Mouse (Mus musculus) stomach, embryonic 14.5 days (tissue): Measurements from ENCODE around the gene Myh6. TPM values are rescaled to one million over a fixed set of nuclear protein-coding genes. Genes with fewer than 3 reads are reported as not detected.
A peak's percentile ranks its signal among the peaks of the same experiment; 100 is the strongest.

Source experiments
- ATAC-seq: fragments of 200-750 bp; cut with Nextera tagmentation; 2 replicates; pipeline ENCODE4 v1.8.0; 2017; ENCODE audit warnings: low read depth, moderate TSS enrichment; ENCODE audit not compliant: insufficient number of reproducible peaks, insufficient read depth, low FRiP score
- H3K27ac ChIP-seq: fragments of 300-500 bp; sonication (generic); 2 replicates; pipeline ENCODE4 v1.5.1; 2014; ENCODE audit warnings: mild to moderate bottlenecking, low read length, moderate library complexity, mixed read lengths
- H3K27me3 ChIP-seq: fragments of 300-500 bp; sonication (generic); 2 replicates; pipeline ENCODE4 v1.6.1; 2014; ENCODE audit warnings: low read length, control low read depth, mixed read lengths; ENCODE audit not compliant: control insufficient read depth, insufficient read depth
- H3K36me3 ChIP-seq: fragments of 300-500 bp; sonication (generic); 2 replicates; pipeline ENCODE4 v1.6.1; 2014; ENCODE audit warnings: mild to moderate bottlenecking, control low read depth, low read length, moderate library complexity, mixed read lengths; ENCODE audit not compliant: control insufficient read depth, insufficient read depth
- H3K4me1 ChIP-seq: fragments of 300-500 bp; sonication (generic); 2 replicates; pipeline ENCODE4 v1.6.1; 2014; ENCODE audit warnings: low read length, control low read depth, mixed read lengths; ENCODE audit not compliant: control insufficient read depth, insufficient read depth
- H3K4me2 ChIP-seq: fragments of 300-500 bp; sonication (generic); replicated peaks from 2 replicates; pipeline ENCODE4 v1.6.1; 2014; ENCODE audit warnings: low read depth, low read length, control low read depth
- H3K4me3 ChIP-seq: fragments of 300-500 bp; sonication (generic); 2 replicates; pipeline ENCODE4 v1.5.1; 2014; ENCODE audit warnings: low read depth, low read length, control low read depth
- H3K9ac ChIP-seq: fragments of 300-500 bp; sonication (generic); replicated peaks from 2 replicates; pipeline ENCODE4 v1.6.1; 2014; ENCODE audit warnings: low read depth, mild to moderate bottlenecking, control low read depth, low read length, moderate library complexity, mixed read lengths
- H3K9me3 ChIP-seq: fragments of 300-500 bp; sonication (generic); 2 replicates; pipeline ENCODE4 v1.6.1; 2016; ENCODE audit warnings: low read depth, low read length, control low read depth; ENCODE audit not compliant: control insufficient read depth
- WGBS: fragments of 180-500 bp; shearing (Covaris S2); extraction: QIAGEN DNeasy Blood & Tissue Kit; methylation state at CpG from one replicate; pipeline ENCODE4 v1.1.7; 2014; 5-methylcytosine and 5-hydroxymethylcytosine counted together
- polyA plus RNA-seq: library from polyadenylated mRNA; unstranded; fragments of >200 nt; fragmentation: Nextera tagmentation; extraction: Ambion mirVana; gene quantifications from 2 replicates; pipeline ENCODE4 v1.2.1, GENCODE M21; 2014

Gene Myh6
- polyA plus RNA-seq, 1 experiment from 2014 or later = 0.75 TPM

DNA sequence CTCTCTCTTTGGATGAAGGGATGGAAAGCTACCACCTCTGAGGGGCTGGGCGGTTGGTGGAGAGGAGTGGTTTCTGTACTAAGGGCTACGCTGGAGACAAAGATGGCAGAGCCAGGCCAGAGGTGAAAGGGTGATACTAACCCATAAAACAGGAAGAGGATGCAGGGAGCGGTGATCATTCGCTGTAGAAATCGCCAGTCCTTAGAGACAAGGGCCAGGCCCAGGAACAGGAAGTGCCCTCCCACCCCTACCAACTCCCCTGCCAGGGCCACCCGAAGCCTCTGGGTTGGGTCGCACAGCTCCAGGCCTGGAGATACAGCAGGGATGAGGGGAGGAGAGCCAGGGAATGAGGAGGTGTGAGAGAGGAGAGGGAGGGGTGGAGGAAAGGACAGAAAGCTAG, 58.0 kb downstream of the Myh6 start:
- Histone ChIP-seq H3K4me2 (no peak overlapping the region), H3K9ac (no peak overlapping the region), H3K4me3 (no peak overlapping the region), H3K9me3 (no peaks in the 10 kb centered on the region), H3K27me3 (no peaks in the 10 kb centered on the region), H3K4me1 (peaks cover 9% of the 10 kb centered on the region; the same call in 1 of the 2 replicates), H3K36me3 (peaks cover 40% of the 10 kb centered on the region), H3K27ac (no peak overlapping the region)
- ATAC-seq = no peak
- WGBS = 77% methylated on average over 7 of the region's 7 CpGs

DNA sequence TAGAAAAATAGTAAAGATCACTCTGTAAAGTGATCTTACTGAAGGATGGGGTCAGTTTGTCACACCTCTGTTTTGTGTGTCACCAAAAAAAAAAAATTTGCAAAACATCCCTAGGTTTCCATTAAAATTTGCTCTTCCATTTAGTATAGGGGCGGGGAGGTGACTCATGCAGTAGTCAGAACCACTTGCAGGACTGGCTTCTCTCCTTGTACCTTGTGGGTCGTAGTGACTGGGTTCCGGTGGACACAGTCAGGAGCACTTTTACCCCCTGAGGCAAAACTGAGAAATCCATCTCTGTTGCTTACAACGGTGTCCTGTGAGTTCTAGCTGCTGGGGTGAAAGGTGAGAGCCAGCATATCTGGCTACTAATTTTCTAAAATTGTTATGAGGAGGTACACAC, 63.1 kb downstream of the Myh6 start:
- no peak overlapping the region for H3K9ac ChIP-seq
- no peaks in the 10 kb centered on the region for H3K4me1 ChIP-seq
- H3K4me2 ChIP-seq = no peak overlapping the region
- ATAC-seq = no peak
- H3K4me3 ChIP-seq = no peak overlapping the region
- H3K27me3 ChIP-seq = no peaks in the 10 kb centered on the region
- 87% methylated on average over 4 of the region's 4 CpGs for WGBS
- peaks cover 25% of the 10 kb centered on the region for H3K36me3 ChIP-seq
- no peaks in the 10 kb centered on the region for H3K9me3 ChIP-seq
- H3K27ac ChIP-seq = no peak overlapping the region

DNA sequence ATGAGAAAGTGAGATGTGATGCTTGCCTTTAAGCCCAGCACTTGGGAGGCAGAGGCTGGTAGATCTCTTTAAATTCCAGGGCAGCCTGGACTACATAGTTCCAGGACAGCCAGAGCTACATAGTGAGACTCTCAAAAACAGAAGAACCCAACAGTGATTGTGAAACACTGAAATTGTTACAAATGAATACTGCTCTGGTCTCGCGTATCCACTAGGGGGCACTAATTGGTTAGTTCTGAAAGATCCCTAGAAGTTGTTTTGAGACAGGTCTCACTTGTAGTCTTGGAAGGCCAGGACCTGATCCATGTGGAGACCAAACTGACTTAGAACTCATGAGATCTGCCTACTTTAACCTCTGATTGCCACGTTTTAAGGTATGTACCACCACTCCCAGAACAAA, 66.3 kb downstream of the Myh6 start:
- Histone ChIP-seq H3K36me3 (peaks cover 28% of the 10 kb centered on the region), H3K27ac (no peak overlapping the region), H3K4me3 (no peak overlapping the region), H3K4me2 (no peak overlapping the region), H3K27me3 (no peaks in the 10 kb centered on the region), H3K9me3 (no peaks in the 10 kb centered on the region), H3K9ac (no peak overlapping the region), H3K4me1 (0 out of 2 replicates have a peak, but pooled peaks cover 6% of the 10 kb centered on the region)
- 0% methylated on average over 3 of the region's 3 CpGs for WGBS
- peak; percentile 57; the same call in 1 of the 2 replicates for ATAC-seq

DNA sequence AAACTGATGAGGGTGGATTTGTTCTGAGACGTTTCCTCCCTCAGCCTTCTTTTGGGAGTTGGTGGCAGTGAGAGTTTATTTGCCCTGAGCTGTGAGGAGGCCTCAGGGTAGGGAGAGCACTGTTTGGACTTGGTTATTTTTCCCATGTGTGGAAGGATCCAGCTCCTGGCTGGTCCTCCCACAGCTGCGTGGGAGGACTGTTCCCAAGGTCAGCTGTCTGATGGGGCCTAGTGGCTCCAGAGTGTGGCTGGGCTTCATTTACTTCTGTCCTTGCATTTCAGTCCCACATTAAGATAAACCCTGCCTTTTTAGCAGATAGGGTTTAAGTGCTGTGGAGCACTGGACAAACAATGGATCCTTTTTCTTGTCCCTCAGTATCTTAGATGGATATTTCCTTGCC, 69.3 kb downstream of the Myh6 start:
- H3K27ac ChIP-seq = peak overlapping the region; percentile 15; the same call in 1 of the 2 replicates
- no peak overlapping the region for H3K4me3 ChIP-seq
- no peaks in the 10 kb centered on the region for H3K27me3 ChIP-seq
- 51% methylated on average over 2 of the region's 2 CpGs for WGBS
- H3K4me1 ChIP-seq = 0 out of 2 replicates have a peak, but pooled peaks cover 6% of the 10 kb centered on the region
- H3K9me3 ChIP-seq = no peaks in the 10 kb centered on the region
- H3K4me2 ChIP-seq = no peak overlapping the region
- H3K36me3 ChIP-seq = peaks cover 28% of the 10 kb centered on the region
- no peak for ATAC-seq
- no peak overlapping the region for H3K9ac ChIP-seq

DNA sequence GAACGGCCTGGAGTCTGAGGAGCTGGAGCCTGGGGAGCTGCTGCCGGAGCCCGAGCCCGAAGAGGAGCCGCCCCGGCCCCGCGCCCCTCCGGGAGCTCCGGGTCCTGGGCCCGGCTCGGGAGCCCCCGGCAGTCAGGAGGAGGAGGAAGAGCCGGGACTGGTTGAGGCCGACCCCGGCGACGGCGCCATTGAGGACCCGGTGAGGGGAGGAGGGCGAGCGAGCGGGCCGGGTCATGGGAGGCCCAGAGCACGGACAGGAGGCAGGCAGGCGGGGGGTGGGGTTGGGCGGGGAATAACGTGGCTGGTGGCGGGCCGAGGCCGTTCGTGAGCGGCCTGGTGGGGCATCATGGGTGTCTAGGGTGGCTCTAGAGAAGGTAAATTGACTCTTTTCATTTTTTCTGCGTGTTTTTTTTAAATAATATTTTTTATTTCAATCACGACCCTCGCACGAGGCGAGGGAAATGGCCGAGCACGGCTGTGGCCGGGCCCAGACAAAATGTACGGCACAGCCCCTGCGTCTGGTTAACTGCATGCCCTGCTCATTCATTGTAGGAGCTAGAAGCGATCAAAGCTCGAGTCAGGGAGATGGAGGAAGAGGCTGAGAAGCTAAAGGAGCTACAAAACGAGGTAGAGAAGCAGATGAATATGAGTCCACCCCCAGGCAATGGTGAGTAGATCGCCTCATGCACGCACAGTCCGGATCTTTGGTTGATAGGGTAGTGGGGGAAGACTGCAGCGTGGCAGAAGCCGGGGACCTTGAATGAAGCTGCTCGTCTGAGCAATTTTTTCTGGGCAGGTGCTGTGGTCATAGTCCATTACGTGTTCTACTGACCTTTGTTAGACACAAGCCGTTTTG, 72.2 kb downstream of the Myh6 start:
- Histone ChIP-seq H3K9me3 (no peaks in the 10 kb centered on the region), H3K4me2 (peak overlapping the region; percentile 49), H3K4me3 (peak overlapping the region; percentile 95), H3K27ac (peak overlapping the region; percentile 97), H3K9ac (peak overlapping the region; percentile 99), H3K27me3 (no peaks in the 10 kb centered on the region), H3K36me3 (peaks cover 28% of the 10 kb centered on the region), H3K4me1 (0 out of 2 replicates have a peak, but pooled peaks cover 6% of the 10 kb centered on the region)
- under 1% methylated on average over 54 of the region's 54 CpGs for WGBS
- peak; percentile 69 for ATAC-seq

DNA sequence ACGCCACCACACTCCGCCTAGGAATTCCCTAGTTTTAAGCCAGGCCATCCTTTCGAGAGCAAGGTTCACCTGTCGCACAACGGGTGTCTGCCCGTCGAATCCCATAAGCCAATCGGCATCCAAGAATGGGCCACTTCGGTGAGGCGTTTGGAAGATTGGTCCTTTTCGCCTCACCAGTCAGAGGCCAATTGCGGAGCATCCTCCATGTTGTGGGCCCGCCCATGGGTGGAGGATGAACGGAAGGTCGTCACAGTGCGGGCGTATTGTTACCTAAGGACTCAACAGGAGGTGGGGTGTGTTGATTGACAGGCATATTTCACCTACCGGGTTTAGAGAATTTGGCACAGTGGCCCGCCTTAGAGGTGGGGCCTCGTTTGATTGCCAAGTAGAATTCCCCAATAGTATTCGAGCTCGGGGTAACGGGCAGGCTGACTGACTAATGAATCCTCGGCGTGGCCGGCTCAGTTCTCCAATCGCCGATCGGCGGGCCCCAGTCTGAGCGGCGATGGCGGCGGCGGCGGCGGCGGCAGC, 73.0 kb downstream of the Myh6 start:
- peak overlapping the region; percentile 99 for H3K9ac ChIP-seq
- peak; percentile 98 for ATAC-seq
- peak overlapping the region; percentile 95 for H3K4me3 ChIP-seq
- peaks cover 28% of the 10 kb centered on the region for H3K36me3 ChIP-seq
- WGBS = under 1% methylated on average over 38 of the region's 38 CpGs
- H3K4me1 ChIP-seq = 0 out of 2 replicates have a peak, but pooled peaks cover 6% of the 10 kb centered on the region
- H3K4me2 ChIP-seq = peak overlapping the region; percentile 40
- H3K27ac ChIP-seq = peak overlapping the region; percentile 97
- no peaks in the 10 kb centered on the region for H3K27me3 ChIP-seq
- no peaks in the 10 kb centered on the region for H3K9me3 ChIP-seq

DNA sequence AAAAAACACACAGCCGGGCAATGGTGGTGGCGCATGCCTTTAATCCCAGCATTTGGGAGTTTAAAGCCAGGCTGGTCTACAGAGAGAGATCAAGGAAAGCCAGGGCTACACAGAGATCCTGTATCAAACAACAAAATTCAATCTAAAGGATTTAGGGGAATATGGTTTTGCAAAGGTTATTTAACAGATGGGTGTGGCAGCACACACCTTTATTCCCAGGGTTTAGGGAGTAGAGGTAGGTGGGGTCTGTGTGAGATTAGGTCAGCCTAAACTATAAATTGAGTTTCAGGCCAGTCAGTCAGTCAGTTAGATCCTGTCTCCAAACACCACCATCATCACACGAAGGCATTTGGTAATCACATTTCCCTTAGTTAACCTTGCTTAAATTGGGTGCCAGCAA, 74.5 kb downstream of the Myh6 start, which contains the start of gene Pabpn1:
Pabpn1 (plus strand) TSS at position 301 of the 400 bp plus-strand sequence.
- Histone ChIP-seq H3K27ac (peak within 1 kb of the TSS; percentile 71), H3K9ac (peak within 1 kb of the TSS; percentile 12), H3K27me3 (no peaks in the 10 kb centered on the region), H3K4me1 (0 out of 2 replicates have a peak, but pooled peaks cover 3% of the 10 kb centered on the region), H3K4me3 (peak within 1 kb of the TSS; percentile 95), H3K9me3 (no peaks in the 10 kb centered on the region), H3K4me2 (peak within 1 kb of the TSS; percentile 40), H3K36me3 (peaks cover 18% of the 10 kb centered on the region)
- no peak for ATAC-seq
- 93% methylated on average over 3 of the region's 3 CpGs for WGBS
